Mouse (Mus musculus) spleen, adult 2 months (tissue): ENCODE data around the gene Ddr1.

ENCODE experiments used
- CTCF ChIP-seq: fragments of 200-500 bp; IDR thresholded peaks from 2 replicates; pipeline ENCODE4 v1.5.1; 2011; ENCODE audit warnings: mild to moderate bottlenecking, inconsistent platforms; ENCODE audit not compliant: insufficient read depth, insufficient read length, insufficient replicate concordance; ENCODE audit errors: extremely low read depth
- POLR2A ChIP-seq: fragments of 200-500 bp; IDR thresholded peaks from 2 replicates; pipeline ENCODE4 v1.6.1; 2011; ENCODE audit warnings: low read depth, low read length, inconsistent platforms

DNA sequence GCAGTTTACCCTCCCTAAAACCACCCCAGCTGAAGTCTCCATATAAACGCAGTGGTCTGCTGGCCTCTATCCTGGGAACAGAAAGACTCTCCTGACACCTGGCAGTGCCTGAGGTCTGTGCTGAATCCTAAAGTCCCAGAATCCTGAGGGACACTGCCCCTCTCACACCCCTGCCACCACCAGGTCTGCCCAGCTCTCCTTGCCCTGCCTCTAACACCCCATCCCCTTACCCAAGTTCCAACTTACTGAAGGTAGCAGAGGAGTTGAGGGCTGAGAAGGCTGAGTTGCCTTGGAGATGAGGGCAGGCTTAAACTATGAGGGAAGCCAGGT, 7.0 kb downstream of the Ddr1 start:
- TF ChIP-seq CTCF, result no peak
- TF ChIP-seq POLR2A, result no peak
